Mouse (Mus musculus): Measurements from ENCODE around the gene Pcsk6.

Gene Pcsk6

GRCm38 (mm10) chr7:65977977-65978376, 116.4 kb downstream of the Pcsk6 start:
- in situ Hi-C loops (cut with MboI; ENCODE audit: low pct_unique_long_range_greater_than_20kb in 1 of 2, low sequenced_read_pairs in 2 of 2, unreplicated experiment in 1 of 2) = no loop called here

- in situ Hi-C loops (cut with MboI; ENCODE audit: low pct_unique_long_range_greater_than_20kb in 1 of 2, low sequenced_read_pairs in 2 of 2, unreplicated experiment in 1 of 2) = no loop called here
Observed at GRCm38 (mm10) chr7:65978996-65979823, 117.7 kb downstream of the Pcsk6 start.

GRCm38 (mm10) chr7:65980000-65980399, 118.5 kb downstream of the Pcsk6 start:
- in situ Hi-C loops (cut with MboI; ENCODE audit: low pct_unique_long_range_greater_than_20kb in 1 of 2, low sequenced_read_pairs in 2 of 2, unreplicated experiment in 1 of 2) = no loop called here

GRCm38 (mm10) chr7:65982057-65982456, 120.5 kb downstream of the Pcsk6 start:
- in situ Hi-C loops (cut with MboI; ENCODE audit: low pct_unique_long_range_greater_than_20kb in 1 of 2, low sequenced_read_pairs in 2 of 2, unreplicated experiment in 1 of 2) = no loop called here

- in situ Hi-C loops (cut with MboI; ENCODE audit: low pct_unique_long_range_greater_than_20kb in 1 of 2, low sequenced_read_pairs in 2 of 2, unreplicated experiment in 1 of 2) = no loop called here
Observed at GRCm38 (mm10) chr7:65988249-65988648, 126.7 kb downstream of the Pcsk6 start.

GRCm38 (mm10) chr7:65988709-65989108, 127.2 kb downstream of the Pcsk6 start:
- in situ Hi-C loops (cut with MboI; ENCODE audit: low pct_unique_long_range_greater_than_20kb in 1 of 2, low sequenced_read_pairs in 2 of 2, unreplicated experiment in 1 of 2) = no loop called here

- in situ Hi-C loops (cut with MboI; ENCODE audit: low pct_unique_long_range_greater_than_20kb in 1 of 2, low sequenced_read_pairs in 2 of 2, unreplicated experiment in 1 of 2) = no loop called here
Observed at GRCm38 (mm10) chr7:65992329-65992728, 130.8 kb downstream of the Pcsk6 start.

- in situ Hi-C loops (cut with MboI; ENCODE audit: low pct_unique_long_range_greater_than_20kb in 1 of 2, low sequenced_read_pairs in 2 of 2, unreplicated experiment in 1 of 2) = no loop called here
Observed at GRCm38 (mm10) chr7:65993410-65993809, 131.9 kb downstream of the Pcsk6 start.

GRCm38 (mm10) chr7:66001035-66001754, 139.7 kb downstream of the Pcsk6 start:
- in situ Hi-C loops (cut with MboI; ENCODE audit: low pct_unique_long_range_greater_than_20kb in 1 of 2, low sequenced_read_pairs in 2 of 2, unreplicated experiment in 1 of 2) = no loop called here

- in situ Hi-C loops (cut with MboI; ENCODE audit: low pct_unique_long_range_greater_than_20kb in 1 of 2, low sequenced_read_pairs in 2 of 2, unreplicated experiment in 1 of 2) = no loop called here
Observed at GRCm38 (mm10) chr7:66001797-66002196, 140.3 kb downstream of the Pcsk6 start.

GRCm38 (mm10) chr7:66003447-66003846, 141.9 kb downstream of the Pcsk6 start:
- in situ Hi-C loops (cut with MboI; ENCODE audit: low pct_unique_long_range_greater_than_20kb in 1 of 2, low sequenced_read_pairs in 2 of 2, unreplicated experiment in 1 of 2) = no loop called here

GRCm38 (mm10) chr7:66003865-66004638, 142.5 kb downstream of the Pcsk6 start:
- in situ Hi-C loops (cut with MboI; ENCODE audit: low pct_unique_long_range_greater_than_20kb in 1 of 2, low sequenced_read_pairs in 2 of 2, unreplicated experiment in 1 of 2) = no loop called here

- in situ Hi-C loops (cut with MboI; ENCODE audit: low pct_unique_long_range_greater_than_20kb in 1 of 2, low sequenced_read_pairs in 2 of 2, unreplicated experiment in 1 of 2) = no loop called here
Observed at GRCm38 (mm10) chr7:66005066-66005465, 143.5 kb downstream of the Pcsk6 start.

- in situ Hi-C loops (cut with MboI; ENCODE audit: low pct_unique_long_range_greater_than_20kb in 1 of 2, low sequenced_read_pairs in 2 of 2, unreplicated experiment in 1 of 2) = no loop called here
Observed at GRCm38 (mm10) chr7:66008161-66008891, 146.8 kb downstream of the Pcsk6 start.

- in situ Hi-C loops (cut with MboI; ENCODE audit: low pct_unique_long_range_greater_than_20kb in 1 of 2, low sequenced_read_pairs in 2 of 2, unreplicated experiment in 1 of 2) = no loop called here
Observed at GRCm38 (mm10) chr7:66008892-66009273, 147.3 kb downstream of the Pcsk6 start.

GRCm38 (mm10) chr7:66010518-66010917, 149.0 kb downstream of the Pcsk6 start:
- in situ Hi-C loops (cut with MboI; ENCODE audit: low pct_unique_long_range_greater_than_20kb in 1 of 2, low sequenced_read_pairs in 2 of 2, unreplicated experiment in 1 of 2) = no loop called here

- in situ Hi-C loops (cut with MboI; ENCODE audit: low pct_unique_long_range_greater_than_20kb in 1 of 2, low sequenced_read_pairs in 2 of 2, unreplicated experiment in 1 of 2) = no loop called here
Observed at GRCm38 (mm10) chr7:66027747-66028146, 166.2 kb downstream of the Pcsk6 start.

- in situ Hi-C loops (cut with MboI; ENCODE audit: low pct_unique_long_range_greater_than_20kb in 1 of 2, low sequenced_read_pairs in 2 of 2, unreplicated experiment in 1 of 2) = no loop called here
Observed at GRCm38 (mm10) chr7:66028766-66029512, 167.4 kb downstream of the Pcsk6 start.
